Mouse (Mus musculus) kidney, adult 9 months (tissue): ENCODE measurements around the gene Prkaca.

Source experiments
- DNase-seq: peaks from one replicate; pipeline ENCODE4 v3.0.0; 2022

Gene Prkaca

DNA sequence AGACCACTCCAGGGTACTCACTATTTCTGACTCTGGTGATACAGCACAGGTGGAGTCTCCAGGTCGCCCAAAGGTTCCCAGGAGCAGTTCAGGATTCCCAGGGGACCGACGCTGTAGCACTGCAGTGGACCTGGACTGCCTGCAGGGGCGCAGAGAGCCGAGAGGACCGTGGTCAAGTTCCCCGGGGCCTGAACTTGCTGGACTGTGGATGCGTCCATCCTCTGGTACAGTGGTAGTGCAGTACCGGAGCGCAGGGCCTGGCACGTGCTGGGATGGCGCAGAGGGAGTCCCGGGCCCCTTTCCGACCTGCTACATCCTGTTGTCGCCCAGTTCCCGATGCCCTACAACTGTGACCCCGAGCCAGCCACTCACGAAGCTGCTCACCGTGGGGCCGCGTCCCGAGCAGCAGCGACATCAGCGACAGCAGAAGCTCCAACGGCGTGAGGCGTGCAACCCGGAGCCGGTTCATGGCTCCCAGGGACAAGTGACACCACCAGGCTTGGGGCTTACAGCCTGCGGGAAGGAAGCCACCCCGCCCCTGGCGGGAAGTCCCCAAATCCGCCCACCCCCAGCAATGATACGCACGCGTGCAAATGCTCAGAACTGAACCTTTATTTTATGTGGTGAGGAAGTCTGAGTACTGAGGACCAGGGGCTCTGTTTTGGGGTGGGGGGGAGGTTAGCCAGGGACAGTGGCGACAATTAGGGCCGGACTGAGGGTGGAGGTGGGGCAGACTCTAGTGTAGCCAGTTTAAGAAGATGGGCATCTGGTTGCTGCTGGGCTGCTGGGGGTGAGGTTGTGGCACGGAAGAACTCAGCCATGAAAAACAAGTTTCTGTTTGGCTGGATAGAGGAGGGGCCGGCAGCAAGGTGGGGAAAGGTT, 69.5 kb downstream of the Prkaca start, which contains the start of gene Il27ra:
TSS of gene Il27ra (minus strand) at position 524 of the 882 bp plus-strand sequence.
- DNase-seq, result peak; percentile 74

DNA sequence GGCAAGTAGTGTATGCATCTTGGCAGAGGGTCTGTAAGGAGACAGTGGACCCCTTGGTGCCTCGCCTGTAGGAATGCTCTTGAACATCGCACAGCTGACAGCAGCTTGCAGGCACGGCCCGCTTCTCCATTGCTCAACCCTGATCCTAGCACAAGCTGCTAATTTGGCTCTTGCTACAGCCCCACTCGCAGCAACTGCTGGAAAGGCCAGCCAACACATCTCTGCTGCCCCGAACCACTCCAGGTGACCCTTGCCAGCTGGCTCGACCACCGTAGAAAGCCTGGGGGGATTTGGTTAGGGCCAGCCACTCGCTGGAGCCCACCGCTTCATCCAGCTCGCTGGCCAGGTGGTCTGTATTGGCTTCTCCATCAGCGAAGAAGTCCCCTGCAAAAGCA, 70.2 kb downstream of the Prkaca start:
- no peak for DNase-seq

DNA sequence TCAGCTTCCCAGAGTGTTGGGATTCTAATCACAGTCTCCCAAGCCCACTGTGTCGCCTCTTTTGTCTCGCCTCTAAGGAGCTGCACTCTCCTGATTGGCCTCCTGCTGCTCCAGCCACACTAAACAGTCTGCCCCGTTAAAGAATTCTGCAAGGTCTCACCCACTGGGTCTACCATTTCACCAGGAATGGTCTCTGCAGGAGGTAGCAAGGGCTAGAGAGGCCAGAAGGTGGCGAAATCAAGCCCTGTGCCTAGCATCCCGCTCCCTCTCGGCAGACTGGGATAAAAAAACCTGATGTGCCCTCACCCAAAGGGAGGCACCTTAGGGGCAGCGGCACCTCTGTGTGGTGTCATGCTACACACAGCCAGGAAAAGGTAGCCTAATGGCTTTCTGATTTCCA, 71.3 kb downstream of the Prkaca start:
- no peak for DNase-seq

DNA sequence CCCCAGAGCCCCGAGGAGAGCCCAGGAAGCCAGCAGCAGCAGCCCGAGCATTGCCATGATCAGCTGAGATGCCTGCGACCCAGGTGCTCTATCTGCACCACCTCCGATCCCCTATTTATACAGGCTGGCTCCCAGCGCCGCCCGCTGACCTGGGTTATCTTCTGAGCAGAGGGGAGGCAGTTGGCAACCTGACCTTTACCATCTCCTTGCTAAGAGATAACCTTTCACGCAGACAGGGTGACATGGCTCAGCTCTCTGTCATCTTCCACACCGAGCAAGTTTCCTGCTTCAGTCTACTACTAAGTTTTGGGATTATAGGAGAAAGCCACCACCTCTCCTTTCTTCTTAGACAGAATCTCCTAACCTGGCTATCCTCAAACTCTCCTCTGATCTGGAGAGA, 72.1 kb downstream of the Prkaca start, which contains the start of gene Rln3:
TSS of gene Rln3 (minus strand) at position 101 of the 400 bp plus-strand sequence.
- DNase-seq, result no peak
